Mouse (Mus musculus) heart, adult 18-20 months (tissue): Measurements from ENCODE around the gene A030003K21Rik. TPM values are rescaled to one million over a fixed set of nuclear protein-coding genes. Genes with fewer than 3 reads are reported as not detected.
"Not testable (repeated sequence)": the region's sequence is repeated elsewhere in the genome, so short reads cannot be mapped to it uniquely, and the experiment has no call there.

Source experiments
- DNase-seq, 2 experiments: peaks; one replicate each; pipeline ENCODE4 v3.0.0; 2021 to 2022; ENCODE audit warnings: mixed read lengths in 1 of 2
- long read RNA-seq, 2 experiments: library from polyadenylated mRNA; stranded (forward); transcript quantifications; one replicate each; pipeline ENCODE4 v2.0.0; 2021
- total RNA-seq, 2 experiments: library from RNA; stranded (reverse); gene quantifications; 2 replicates each; pipeline ENCODE4 v1.2.3; 2021

Gene A030003K21Rik
- total RNA-seq: not detected
- long read RNA-seq, experiment 1: 0 reads
- long read RNA-seq, experiment 2: 0 reads

DNA sequence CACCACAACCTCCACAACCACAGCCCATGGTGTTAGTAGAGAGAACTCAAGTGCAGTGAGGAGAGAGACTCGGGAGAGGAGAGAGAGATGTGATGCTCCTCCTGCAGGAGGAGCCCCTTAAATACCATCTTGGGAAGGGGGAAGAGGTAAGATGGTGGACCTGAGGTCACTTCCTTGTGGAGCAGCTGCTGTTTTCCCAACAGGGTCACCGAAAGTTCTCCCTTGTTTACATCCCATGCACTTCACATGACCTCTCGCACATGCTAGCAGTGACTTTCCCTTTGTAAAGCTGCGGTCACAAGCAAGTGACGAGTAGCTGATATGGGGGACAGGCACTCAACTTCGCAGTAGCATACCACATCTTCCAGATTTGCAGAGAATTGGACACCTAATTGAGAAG lies at the start of gene A030003K21Rik:
Gene A030003K21Rik, minus strand, starts transcription at position 94 of the 400 bp plus-strand sequence.
- DNase-seq: not testable (repeated sequence)

DNA sequence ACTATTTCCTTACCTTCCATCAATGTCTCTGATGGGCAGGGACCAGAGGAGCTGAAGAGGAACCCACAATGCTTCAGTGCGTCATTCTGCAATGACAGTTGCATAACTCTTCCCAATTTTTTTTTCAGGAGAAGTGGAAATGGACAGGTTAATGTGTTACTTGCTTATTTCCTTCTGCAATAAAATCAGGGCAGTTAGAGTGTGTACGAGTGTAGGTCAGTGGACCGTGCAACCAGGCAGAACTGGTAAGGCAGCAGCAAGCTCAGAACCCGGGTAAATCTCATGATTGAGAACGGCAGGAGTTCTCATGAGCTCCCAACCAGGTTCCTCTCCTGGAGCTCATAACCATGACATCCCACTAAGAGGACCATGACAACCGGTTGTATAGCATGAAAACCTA lies 48.9 kb upstream of the A030003K21Rik start:
- no peak for DNase-seq

DNA sequence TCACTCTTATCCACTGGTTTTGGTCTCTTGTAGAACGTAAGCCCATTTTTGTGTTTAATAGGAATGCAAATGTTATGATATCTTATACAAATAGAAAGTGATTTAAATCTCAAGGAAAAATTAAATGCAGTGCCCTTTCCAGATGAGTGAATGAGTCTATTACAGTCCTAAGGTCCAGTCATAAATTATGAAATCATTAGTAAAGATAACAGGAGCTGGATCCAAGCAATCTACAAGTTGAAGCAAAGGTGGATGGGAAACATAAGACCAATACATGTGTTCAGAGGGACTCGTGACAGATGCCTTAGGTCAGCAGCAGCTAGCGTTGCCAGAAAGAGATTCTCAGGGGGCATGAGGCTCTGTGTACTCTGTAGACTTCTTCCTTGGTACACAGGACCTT lies 48.4 kb upstream of the A030003K21Rik start:
- DNase-seq: no peak

DNA sequence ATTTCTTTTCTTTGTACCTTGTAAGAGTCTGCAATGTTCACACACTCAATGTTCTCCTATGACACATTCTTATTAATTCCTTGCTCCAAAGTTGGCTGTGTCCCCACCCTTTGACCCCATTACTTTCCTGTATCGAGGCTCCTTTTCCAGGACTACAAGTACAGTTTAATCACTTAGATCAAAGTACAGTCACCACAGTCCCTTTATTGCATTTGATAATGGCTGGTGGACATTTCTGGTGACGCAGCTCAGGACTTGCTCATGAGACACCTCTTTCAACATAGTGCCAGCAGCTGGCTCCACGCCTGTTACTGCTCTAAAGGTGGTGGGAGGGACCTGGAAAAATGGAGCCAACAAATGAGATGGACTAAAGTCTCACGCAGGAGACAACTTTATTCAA lies 47.9 kb upstream of the A030003K21Rik start:
- no peak for DNase-seq

DNA sequence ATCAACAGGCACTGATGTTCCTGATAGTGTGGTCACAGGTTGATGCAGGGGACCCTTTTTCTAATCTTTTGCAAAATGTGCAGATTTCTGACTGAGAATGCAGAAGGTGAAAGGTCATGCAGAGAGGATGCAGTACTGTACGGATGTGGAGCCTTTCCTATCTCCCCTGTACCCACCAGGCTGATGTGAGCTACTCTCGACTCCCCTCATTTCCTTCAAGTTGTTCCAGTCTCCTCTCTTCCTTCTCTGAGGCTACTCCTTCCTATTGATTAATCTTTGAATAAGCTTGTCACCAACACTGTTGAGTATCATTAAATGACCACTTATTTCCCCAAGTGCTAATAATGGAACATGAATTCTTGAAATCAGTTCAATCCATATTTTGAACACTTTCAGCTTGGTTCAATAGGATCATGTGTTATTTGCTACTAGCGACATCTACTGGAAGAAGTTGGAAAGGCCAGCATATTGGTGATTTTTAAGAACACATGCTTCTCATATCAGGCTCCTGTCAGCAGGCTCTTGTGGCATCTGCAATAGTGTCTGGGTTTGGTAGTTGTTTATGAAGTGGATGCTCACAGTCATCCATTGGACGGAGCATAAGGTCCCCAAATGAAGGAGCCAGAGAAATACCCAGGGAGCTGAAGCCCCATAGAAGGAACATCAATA lies 44.5 kb upstream of the A030003K21Rik start:
- peak; percentile 48 to 78 for DNase-seq

DNA sequence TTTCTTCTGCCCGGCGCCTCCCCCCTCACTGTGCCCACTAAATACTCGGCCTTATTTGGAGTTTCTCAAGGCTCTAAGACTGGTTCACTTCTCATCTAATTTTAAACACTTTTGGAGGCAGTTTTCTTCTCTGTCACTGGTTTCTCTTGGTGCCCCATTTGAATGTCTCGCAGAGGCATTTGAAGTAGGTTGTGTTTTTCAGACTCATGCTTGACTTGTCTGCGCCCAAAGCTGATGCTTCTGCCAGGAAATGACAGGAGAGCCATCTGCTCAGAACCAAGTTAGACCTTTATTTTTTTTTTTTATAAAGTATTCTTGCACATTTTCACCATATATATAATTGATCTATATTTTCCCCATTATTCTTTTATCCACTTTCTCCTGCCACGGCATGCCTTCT lies 43.5 kb upstream of the A030003K21Rik start:
- no peak for DNase-seq

DNA sequence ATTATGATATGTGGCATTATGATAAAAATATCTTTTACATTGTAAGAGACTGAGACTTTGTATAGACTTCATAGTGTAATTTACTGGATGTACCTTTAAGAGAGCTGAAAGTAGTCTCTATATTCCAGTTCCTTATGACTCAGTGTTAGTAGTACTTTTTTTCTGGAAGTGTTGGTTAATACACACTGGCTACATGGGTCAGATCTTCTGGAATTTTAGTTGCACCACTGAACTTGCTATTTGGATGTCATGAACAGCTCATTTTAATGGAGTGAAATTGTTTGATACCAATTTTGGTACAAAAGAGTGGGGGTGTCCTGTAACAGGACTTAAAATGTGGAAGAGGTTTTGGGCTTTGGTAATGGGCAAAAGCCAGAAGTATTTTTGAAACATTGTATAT lies 34.7 kb upstream of the A030003K21Rik start:
- DNase-seq: no peak

DNA sequence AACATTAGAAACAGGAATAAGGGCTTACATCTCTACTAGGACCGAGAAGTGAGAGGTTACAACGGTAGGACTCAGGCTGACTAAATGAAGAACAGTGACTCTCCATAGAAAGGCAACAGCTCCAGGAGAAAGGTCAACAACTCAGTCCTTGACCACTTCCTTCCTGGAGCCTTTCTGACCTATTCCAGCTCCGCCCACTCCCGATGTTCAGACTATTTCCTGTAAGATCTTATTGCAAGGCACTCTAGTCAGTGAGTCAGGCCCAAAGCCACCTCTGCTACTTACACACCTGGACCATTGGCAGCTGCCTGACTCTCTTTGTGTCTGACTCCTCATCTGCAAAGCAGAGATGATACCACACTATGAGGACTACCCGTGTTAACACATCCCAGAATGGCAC lies 32.6 kb upstream of the A030003K21Rik start:
- DNase-seq: peak in 1 of 2 experiments; percentile 8

DNA sequence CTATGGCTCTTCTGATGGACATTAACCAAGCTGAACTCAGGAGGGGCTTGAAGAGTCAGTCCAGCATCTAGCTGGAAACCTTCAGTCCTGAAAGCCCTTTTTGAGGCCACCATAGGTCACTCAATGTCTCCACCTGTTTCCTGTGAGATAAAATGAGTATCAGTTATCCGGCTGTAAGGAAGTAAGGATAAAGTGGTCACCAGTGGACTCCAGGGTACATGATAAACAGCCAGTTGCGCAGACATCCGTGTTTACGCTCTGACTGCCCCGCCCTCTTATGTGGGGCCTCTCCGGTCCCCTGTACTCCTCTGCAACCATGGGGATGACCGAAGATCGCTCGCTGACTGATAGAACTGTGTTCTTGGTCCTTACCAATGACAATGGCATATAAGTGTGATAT lies 31.2 kb upstream of the A030003K21Rik start:
- DNase-seq: peak in 1 of 2 experiments; percentile 7

DNA sequence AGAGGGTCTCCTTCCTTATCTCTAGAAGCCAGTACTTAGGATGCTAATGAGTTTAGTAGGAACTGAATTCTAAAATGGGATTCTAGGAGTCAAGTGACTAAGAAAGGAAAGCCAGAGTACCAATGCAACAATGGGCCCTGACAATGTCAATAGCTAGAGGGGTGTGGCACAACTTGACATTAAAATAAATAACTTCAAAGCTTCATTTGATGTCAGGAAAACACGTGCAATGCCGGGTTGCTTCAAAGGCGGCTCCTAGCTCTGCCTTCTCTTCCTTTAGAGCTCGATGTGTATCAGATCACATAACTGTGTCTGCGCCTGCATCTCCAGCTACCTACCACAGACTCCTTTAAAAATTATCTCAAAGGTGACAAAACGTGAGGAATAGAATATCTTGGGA lies 30.7 kb upstream of the A030003K21Rik start:
- DNase-seq: no peak

DNA sequence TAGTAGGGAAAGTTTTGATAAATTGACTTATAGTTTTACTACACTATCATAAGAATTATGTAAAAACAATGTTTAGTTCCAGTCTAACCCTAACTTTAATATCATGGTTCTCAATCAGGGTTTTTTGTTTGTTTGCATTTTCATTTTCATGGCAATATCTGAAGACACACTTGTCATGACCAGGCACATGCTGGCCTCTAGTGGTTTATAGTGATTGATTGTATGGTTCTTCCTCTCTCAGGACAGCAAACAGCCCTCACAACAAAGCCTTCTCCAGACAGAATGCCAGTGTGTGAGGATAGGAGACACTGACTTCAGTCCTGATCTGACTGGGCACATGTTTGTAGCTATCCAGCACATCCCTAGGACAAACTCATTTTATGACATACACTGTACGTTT lies 30.1 kb upstream of the A030003K21Rik start:
- no peak for DNase-seq

DNA sequence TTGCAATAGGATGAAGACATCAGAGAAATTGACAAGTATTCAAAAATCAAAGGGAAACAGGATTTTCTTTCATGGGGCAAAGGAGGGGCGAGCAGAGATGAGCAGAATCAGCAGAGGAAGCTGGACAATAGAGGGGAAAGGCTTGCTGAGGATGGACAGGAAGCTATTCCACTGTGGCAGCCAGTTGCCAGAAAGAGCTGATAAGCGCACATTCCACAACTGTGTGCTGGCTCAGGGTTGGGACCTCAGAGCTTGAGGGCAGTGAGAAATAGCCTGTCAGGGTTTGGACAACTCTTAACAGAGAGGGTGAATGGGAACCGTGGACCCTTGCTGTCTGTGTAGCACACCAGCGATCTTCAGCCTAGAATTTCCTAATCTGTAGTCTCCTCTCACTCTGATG lies 28.9 kb upstream of the A030003K21Rik start:
- DNase-seq: peak; percentile 36 to 47

DNA sequence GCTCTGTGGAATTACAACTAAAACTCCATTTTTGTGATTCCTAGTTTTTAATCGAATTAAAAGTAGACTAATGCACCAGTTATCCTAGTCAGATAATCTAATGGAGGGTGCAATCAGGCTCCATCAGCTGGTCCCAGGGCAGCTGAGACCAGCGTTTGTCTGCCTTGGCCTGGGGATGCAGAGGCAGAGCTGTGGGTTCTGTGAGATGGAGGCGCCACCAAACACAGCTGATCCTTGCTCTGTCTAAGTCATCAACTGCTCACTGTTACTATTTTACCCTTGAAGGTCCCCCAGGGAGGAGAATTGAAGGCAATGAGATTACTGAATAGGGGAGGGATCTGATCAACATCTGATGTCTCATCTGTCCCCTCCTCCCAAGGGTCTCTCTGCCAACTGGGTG lies 23.2 kb upstream of the A030003K21Rik start:
- DNase-seq: no peak

DNA sequence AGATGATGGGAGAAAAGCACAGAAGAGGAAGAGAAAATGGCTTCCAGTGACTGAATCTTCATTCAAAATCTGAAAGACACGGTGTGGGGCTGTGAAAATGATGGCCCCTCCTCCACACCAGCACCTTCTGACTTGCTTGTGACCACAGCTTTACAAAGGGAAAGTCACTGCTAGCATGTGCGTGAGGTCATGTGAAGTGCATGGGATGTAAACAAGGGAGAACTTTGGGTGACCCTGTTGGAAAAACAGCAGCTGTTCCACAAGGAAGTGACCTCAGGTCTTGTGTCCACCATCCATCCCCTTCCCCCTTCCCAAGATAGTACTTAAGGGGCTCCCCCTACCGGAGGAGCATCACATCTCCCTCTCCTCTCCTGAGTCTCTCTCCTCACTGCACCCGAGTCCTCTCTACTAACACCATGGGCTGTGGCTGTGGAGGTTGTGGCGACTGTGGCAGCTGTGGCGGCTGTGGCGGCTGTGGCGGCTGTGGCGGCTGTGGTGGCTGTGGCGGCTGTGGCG lies 16.7 kb upstream of the A030003K21Rik start, which contains the start of gene Gm47955:
Gene Gm47955, plus strand, starts transcription at position 417 of the 516 bp plus-strand sequence.
- DNase-seq: no peak

DNA sequence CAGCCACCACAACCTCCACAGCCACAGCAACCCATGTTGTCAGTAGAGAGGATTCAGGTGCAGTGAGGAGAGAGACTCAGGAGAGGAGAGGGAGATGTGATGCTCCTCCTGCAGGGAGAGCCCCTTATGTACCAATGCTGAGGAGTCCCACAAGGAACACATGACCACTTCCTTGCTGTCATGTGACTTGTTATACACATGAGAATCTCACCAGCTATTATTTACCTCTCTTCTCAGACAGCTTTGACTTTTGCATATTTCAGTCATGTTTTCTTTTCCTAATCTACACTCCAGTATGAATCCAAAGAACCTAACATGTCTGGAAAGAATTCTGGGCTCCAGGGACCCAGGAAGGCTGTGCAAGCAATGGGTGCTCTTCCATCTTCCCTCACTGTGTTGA lies 12.7 kb upstream of the A030003K21Rik start, which contains the start of gene Gm7544:
Gene Gm7544, minus strand, starts transcription at position 101 of the 400 bp plus-strand sequence.
- not testable (repeated sequence) for DNase-seq

DNA sequence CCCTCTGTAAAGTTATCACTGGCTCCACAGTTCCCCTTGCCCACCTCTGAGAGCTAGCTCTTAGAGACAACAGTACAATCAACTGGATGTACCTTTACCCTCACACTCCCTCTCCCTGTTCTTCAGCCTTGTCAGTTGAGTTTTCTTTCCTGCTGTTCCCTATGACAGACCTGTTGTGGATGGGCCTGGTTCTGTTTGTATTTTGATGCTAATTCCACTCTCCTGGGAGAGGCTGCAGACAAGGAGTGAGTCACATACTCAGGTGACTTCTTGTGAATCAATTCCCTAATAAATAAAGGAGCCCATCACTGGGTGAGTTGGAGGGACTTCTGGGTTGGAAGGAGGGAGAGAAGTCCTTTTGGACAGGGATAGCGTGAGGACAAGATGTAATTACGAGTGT lies 5.4 kb upstream of the A030003K21Rik start:
- DNase-seq: no peak

DNA sequence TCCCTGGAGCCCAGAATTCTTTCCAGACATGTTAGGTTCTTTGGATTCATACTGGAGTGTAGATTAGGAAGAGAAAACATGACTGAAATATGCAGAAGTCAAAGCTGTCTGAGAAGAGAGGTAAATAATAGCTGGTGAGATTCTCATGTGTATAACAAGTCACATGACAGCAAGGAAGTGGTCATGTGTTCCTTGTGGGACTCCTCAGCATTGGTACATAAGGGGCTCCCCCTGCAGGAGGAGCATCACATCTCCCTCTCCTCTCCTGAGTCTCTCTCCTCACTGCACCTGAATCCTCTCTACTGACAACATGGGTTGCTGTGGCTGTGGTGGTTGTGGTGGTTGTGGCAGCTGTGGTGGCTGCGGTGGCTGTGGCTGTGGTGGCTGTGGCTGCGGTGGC lies 2.8 kb upstream of the A030003K21Rik start:
- not testable (repeated sequence) for DNase-seq

DNA sequence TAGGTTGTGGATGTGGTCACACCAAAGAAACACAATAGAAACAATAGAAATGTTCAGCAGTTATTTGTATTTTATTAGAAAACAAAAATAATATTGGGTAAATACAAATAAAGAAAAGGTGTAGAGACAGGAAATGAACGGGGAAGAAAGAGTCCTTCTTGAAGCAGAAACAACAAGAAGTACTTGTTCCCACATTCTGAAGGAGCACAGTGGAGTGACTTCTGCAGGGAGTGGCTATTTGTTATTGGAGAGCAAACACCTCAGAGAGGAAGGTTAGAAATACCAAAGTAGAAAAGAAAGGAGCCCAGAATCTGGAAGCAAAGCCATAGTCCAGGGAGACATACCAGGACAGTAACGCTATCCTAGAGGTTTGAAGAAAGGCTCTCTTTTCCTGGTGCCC lies 683 bp downstream of the A030003K21Rik start:
- not testable (repeated sequence) for DNase-seq

DNA sequence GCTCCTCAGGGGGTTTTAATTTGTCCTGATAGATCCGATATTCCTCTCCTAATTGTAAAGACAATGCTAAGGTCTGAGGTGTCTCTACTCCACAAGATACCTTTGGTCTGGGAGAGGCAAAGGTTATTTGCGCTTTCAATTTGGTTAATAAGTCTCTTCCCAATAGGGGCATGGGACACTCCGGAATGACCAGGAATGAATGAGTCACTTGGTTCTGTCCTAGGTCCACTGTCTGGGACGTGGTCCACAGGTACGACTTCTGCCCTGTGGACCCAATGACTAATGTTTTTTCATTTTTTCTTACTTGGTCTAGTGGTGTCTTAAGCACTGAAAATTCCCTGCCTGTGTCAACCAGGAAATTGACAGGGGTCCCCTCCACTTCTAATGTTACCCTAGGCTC lies 4.5 kb downstream of the A030003K21Rik start:
- DNase-seq: no peak

DNA sequence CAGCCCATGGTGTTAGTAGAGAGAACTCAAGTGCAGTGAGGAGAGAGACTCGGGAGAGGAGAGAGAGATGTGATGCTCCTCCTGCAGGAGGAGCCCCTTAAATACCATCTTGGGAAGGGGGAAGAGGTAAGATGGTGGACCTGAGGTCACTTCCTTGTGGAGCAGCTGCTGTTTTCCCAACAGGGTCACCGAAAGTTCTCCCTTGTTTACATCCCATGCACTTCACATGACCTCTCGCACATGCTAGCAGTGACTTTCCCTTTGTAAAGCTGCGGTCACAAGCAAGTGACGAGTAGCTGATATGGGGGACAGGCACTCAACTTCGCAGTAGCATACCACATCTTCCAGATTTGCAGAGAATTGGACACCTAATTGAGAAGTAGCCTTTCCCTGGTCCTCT lies 11.9 kb downstream of the A030003K21Rik start, which contains the start of gene Gm6217:
Gene Gm6217, minus strand, starts transcription at position 74 of the 400 bp plus-strand sequence.
- DNase-seq: not testable (repeated sequence)

DNA sequence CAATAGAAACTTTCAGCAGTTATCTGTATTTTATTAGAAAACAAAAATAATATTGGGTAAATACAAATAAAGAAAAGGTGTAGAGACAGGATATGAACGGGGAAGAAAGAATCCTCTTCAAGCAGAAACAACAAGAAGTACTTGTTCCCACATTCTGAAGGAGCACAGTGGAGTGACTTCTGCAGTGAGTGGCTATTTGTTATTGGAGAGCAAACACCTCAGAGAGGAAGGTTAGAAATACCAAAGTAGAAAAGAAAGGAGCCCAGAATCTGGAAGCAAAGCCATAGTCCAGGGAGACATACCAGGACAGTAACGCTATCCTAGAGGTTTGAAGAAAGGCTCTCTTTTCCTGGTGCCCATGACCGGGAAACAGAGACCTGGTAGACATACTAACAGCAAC lies 12.6 kb downstream of the A030003K21Rik start:
- DNase-seq: not testable (repeated sequence)

DNA sequence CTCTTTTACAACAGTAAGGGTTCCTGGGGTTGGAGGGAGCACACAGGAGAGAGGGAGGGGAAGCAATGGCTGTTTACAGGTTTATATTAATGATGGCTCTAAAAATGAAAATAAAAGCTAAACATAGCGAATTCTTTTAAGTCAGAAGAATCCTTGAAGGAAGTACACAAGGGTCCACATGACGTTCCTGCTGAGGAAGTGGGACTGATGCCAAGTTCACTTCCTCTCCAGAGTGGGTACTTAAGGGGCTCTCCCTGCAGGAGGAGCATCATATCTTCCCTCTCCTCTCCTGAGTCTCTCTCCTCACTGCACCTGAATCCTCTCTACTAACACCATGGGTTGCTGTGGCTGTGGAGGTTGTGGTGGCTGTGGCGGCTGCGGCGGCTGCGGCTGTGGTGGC lies 18.5 kb downstream of the A030003K21Rik start, which contains the start of gene A030014E15Rik:
Gene A030014E15Rik, plus strand, starts transcription at position 268 of the 400 bp plus-strand sequence.
- peak in 1 of 2 experiments; percentile 18 for DNase-seq

DNA sequence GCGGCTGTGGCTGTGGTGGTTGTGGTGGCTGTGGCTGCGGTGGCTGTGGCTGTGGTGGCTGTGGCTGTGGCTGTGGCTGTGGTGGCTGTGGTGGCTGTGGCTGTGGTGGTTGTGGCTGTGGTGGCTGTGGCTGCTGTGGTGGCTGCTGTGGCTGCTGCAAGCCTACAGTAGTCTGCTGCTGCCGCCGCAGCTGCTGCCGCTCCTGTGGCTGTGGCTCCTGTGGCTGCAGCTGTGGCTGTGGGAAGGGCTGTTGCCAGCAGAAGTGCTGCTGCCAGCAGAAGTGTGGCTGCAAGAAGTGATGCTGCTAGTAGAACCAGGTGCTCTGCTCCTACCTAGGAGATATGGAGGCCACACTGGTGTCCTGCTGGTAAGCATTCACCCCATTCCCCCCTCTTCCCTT lies 29.8 kb downstream of the A030003K21Rik start:
- DNase-seq: not testable (repeated sequence)

DNA sequence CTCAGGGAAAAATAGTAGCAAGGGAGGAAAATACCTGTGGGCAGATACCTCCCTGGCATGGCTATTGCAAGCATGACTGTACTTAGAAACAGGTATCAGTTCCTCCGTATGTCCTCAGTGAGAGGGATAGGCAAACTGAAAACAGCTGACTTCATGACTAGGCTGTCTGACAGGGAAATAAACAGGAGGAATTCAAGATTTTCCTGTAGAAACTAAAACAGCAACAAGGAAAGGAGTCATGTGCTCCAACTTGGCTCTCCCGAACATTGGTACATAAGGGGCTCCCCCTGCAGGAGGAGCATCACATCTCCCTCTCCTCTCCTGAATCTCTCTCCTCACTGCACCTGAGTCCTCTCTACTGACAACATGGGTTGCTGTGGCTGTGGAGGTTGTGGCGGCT lies 30.2 kb downstream of the A030003K21Rik start, which contains the start of gene A030005L19Rik:
Gene A030005L19Rik, plus strand, starts transcription at position 301 of the 400 bp plus-strand sequence.
- DNase-seq: no peak
